Mouse (Mus musculus) ovary, postnatal 36 days (tissue): ENCODE measurements around the gene Vmn1r84.

Experiments
- DNase-seq: peaks from one replicate; pipeline ENCODE4 v3.0.0; 2022; ENCODE audit warnings: low spot score, mixed read lengths

The Vmn1r84 gene

GRCm38 (mm10) chr7:12369173-12369572, at the start of gene Vmn1r84:
Gene Vmn1r84, minus strand, starts transcription at chr7:12369273.
- no peak for DNase-seq

DNA sequence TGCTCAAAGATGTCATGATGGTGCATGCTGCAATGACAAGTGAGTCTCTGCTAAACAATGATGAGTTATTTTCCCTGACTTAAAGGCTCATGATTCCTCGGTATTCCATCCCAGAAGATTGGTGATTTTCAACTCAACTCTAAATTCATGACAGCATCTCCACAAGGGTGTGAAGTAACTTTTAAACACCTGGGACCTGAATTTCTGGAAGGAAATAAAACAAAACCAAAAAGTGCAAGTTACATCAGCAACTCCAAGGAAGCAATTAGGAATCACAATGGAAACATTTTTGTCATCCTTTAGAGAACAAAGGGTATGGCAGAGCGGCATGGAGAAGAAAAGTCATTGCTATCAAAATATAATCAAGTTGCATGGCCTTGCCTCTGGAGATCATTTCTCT, 39.7 kb downstream of the Vmn1r84 start, which contains the start of gene Vmn1r83:
TSS of gene Vmn1r83 (minus strand) at position 101 of the 400 bp plus-strand sequence.
- no peak for DNase-seq
